Mouse (Mus musculus) stomach, embryonic 14.5 days (tissue): ENCODE measurements around the gene Rbm7. TPM values are rescaled to one million over a fixed set of nuclear protein-coding genes. Genes with fewer than 3 reads are reported as not detected.
"Not testable (repeated sequence)": the region's sequence is repeated elsewhere in the genome, so short reads cannot be mapped to it uniquely, and the experiment has no call there.

ENCODE experiments used
- ATAC-seq: fragments of 200-750 bp; cut with Nextera tagmentation; 2 replicates; pipeline ENCODE4 v1.8.0; 2017; ENCODE audit warnings: low read depth, moderate TSS enrichment; ENCODE audit not compliant: insufficient number of reproducible peaks, insufficient read depth, low FRiP score
- H3K27ac ChIP-seq: fragments of 300-500 bp; sonication (generic); 2 replicates; pipeline ENCODE4 v1.5.1; 2014; ENCODE audit warnings: mild to moderate bottlenecking, low read length, moderate library complexity, mixed read lengths
- H3K27me3 ChIP-seq: fragments of 300-500 bp; sonication (generic); 2 replicates; pipeline ENCODE4 v1.6.1; 2014; ENCODE audit warnings: low read length, control low read depth, mixed read lengths; ENCODE audit not compliant: control insufficient read depth, insufficient read depth
- H3K36me3 ChIP-seq: fragments of 300-500 bp; sonication (generic); 2 replicates; pipeline ENCODE4 v1.6.1; 2014; ENCODE audit warnings: mild to moderate bottlenecking, control low read depth, low read length, moderate library complexity, mixed read lengths; ENCODE audit not compliant: control insufficient read depth, insufficient read depth
- H3K4me1 ChIP-seq: fragments of 300-500 bp; sonication (generic); 2 replicates; pipeline ENCODE4 v1.6.1; 2014; ENCODE audit warnings: low read length, control low read depth, mixed read lengths; ENCODE audit not compliant: control insufficient read depth, insufficient read depth
- H3K4me2 ChIP-seq: fragments of 300-500 bp; sonication (generic); replicated peaks from 2 replicates; pipeline ENCODE4 v1.6.1; 2014; ENCODE audit warnings: low read depth, low read length, control low read depth
- H3K4me3 ChIP-seq: fragments of 300-500 bp; sonication (generic); 2 replicates; pipeline ENCODE4 v1.5.1; 2014; ENCODE audit warnings: low read depth, low read length, control low read depth
- H3K9ac ChIP-seq: fragments of 300-500 bp; sonication (generic); replicated peaks from 2 replicates; pipeline ENCODE4 v1.6.1; 2014; ENCODE audit warnings: low read depth, mild to moderate bottlenecking, control low read depth, low read length, moderate library complexity, mixed read lengths
- H3K9me3 ChIP-seq: fragments of 300-500 bp; sonication (generic); 2 replicates; pipeline ENCODE4 v1.6.1; 2016; ENCODE audit warnings: low read depth, low read length, control low read depth; ENCODE audit not compliant: control insufficient read depth
- WGBS: fragments of 180-500 bp; shearing (Covaris S2); extraction: QIAGEN DNeasy Blood & Tissue Kit; methylation state at CpG from one replicate; pipeline ENCODE4 v1.1.7; 2014; 5-methylcytosine and 5-hydroxymethylcytosine counted together
- polyA plus RNA-seq: library from polyadenylated mRNA; unstranded; fragments of >200 nt; fragmentation: Nextera tagmentation; extraction: Ambion mirVana; gene quantifications from 2 replicates; pipeline ENCODE4 v1.2.1, GENCODE M21; 2014

Rbm7 gene
- polyA plus RNA-seq, 1 experiment from 2014 or later = 116 TPM

DNA sequence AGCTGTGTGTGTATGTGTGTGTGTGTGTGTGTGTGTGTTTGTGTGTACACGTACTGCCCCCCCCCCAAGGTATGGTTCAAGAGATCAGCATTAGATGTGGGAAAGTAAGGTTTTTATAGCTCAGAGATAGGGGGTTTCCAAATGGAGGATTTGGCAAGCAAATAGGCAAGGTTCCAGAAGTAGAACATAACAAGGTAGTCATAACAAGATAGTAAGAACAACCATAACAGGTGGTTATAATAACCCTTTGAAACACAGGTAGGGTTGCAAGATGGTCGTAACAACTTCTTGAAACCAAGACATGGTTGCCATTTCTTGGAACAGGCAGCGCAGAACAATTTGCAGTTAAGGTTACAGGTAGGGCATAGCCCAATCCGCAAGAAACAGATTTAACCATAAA, 31.4 kb upstream of the Rbm7 start:
- no peak overlapping the region for H3K9ac ChIP-seq
- H3K27me3 ChIP-seq = no peaks in the 10 kb centered on the region
- H3K27ac ChIP-seq = no peak overlapping the region
- H3K4me1 ChIP-seq = no peaks in the 10 kb centered on the region
- no peak overlapping the region for H3K4me3 ChIP-seq
- WGBS = 90% methylated on average over 4 of the region's 4 CpGs
- H3K36me3 ChIP-seq = no peaks in the 10 kb centered on the region
- H3K9me3 ChIP-seq = no peaks in the 10 kb centered on the region
- no peak for ATAC-seq
- H3K4me2 ChIP-seq = no peak overlapping the region

DNA sequence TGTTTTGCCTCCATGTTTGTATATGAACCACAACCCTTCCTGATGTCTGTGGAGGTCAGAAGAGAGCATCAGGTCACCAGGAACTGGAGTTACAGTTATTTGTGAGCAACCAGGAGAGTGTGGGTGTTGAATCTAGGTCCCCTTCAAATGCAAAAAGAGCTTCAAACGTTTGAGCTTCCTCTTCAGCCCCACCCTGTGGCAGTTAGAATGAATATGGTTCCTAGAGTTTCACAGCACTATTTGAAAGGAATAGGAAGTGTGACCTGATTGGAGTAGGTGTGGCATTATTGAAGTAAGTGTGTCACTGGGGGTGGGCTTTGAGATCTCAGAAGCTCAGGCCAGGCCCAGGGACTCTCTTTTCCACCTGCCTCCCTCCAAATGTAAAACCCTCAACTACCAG, 30.5 kb upstream of the Rbm7 start:
- no peak overlapping the region for H3K27ac ChIP-seq
- H3K9me3 ChIP-seq = no peaks in the 10 kb centered on the region
- H3K9ac ChIP-seq = no peak overlapping the region
- no peaks in the 10 kb centered on the region for H3K4me1 ChIP-seq
- H3K4me2 ChIP-seq = no peak overlapping the region
- WGBS = 5% methylated on average over 1 of the region's 1 CpGs
- no peaks in the 10 kb centered on the region for H3K27me3 ChIP-seq
- no peak for ATAC-seq
- H3K4me3 ChIP-seq = no peak overlapping the region
- H3K36me3 ChIP-seq = no peaks in the 10 kb centered on the region

DNA sequence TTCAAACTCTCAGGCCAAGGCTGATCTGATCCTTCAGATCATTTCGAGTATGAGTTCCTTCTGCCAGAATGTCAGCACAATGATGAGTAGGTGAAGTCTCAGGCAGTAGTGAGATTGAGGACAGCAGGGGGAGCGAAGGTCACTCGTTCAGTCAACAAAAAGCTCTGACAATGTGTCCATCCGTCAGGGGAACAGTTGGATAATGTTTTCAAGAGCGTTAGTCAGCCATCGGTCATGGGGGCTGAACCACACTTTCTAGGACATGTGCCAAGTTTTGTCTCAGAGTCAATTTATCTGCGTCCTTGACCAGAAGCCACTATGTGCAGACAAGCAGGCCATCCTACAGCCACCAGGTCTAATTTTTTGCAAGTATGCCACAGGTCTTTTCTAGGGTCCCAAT, 25.3 kb upstream of the Rbm7 start:
- not testable (repeated sequence) for H3K4me2 ChIP-seq, H3K27me3 ChIP-seq, H3K9ac ChIP-seq, ATAC-seq, H3K36me3 ChIP-seq, H3K9me3 ChIP-seq, H3K4me1 ChIP-seq, H3K27ac ChIP-seq, H3K4me3 ChIP-seq
- WGBS = no CpG with 5 or more reads among the region's 7 CpGs

DNA sequence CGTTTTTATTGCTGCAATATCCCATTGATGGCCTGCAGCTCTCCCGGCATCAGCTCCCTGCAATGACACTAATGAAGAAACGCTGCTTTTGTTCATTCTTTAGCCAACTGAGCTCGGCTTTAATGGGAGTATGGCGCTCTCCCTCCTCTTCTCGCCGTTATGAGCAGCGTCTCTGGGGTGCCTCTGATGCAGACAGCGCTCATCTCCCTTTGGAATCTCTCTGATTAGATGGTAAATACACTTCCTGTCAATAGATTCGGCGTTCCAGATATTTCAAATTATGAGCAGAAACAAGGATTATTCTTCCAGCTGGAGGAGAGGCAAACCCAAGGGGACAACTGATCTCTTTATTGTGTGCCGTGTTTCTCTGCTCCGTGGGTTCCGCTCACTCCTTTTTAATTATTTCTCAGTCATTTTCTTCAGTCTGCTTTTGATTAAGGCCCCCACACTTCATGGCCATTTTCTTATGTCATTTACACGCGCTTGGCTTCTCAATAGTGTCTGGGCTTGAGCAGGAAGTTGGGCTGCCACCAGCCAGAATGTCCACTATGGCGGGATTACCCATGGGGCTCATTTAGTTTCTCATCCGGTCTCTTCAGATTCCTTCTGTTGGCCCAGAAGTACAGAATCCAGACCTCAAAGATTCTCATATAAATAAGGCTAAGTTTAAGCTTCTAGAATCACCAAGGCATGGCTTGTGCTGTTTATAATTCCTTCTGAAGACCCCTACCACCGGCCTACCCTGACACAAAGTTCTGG, 22.5 kb upstream of the Rbm7 start:
- Histone ChIP-seq H3K9ac (no peak overlapping the region), H3K27me3 (no peaks in the 10 kb centered on the region), H3K27ac (no peak overlapping the region), H3K4me1 (no peaks in the 10 kb centered on the region), H3K4me2 (no peak overlapping the region), H3K36me3 (no peaks in the 10 kb centered on the region), H3K4me3 (no peak overlapping the region), H3K9me3 (no peaks in the 10 kb centered on the region)
- ATAC-seq = no peak
- whole genome bisulfite sequencing = 78% methylated on average over 19 of the region's 19 CpGs

DNA sequence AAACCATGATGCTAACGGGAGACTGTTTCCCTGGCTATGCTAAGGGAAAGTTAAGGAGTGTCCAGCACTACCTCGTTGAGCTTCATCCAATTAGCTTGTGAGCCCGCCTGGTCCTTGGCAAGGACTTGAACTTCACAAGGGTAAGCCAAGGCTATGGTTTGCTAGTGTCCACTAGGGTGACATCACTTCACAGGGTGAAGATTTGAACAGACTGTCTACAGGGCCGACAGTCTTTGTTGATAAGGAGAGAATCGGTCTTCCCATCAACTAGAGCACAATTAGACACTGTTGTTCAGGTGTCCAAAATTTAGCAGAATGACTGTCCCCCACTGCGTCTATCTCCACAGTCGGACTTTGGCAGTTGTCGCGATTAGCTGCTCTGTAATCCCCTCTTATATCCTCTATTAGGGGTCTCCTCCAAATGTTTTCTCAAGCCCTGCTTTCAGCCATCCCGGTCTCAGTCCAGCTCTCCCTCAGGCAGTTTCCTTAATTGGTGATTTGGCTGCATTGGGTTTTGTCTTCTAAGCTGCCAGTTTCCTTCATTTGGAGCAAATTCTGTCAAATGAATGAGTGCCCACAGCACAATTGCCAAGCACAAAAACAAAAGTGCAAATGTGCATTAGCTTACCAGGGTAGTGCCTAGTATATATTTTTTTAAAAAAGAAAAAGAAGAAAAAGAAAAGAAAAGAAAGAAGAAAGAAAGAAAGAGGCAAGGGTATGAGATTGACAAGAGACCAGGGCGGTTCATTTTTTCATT, 21.7 kb upstream of the Rbm7 start:
- Histone ChIP-seq H3K36me3 (no peaks in the 10 kb centered on the region), H3K9ac (no peak overlapping the region), H3K27me3 (no peaks in the 10 kb centered on the region), H3K27ac (no peak overlapping the region), H3K4me1 (no peaks in the 10 kb centered on the region), H3K4me2 (no peak overlapping the region), H3K9me3 (no peaks in the 10 kb centered on the region), H3K4me3 (no peak overlapping the region)
- ATAC-seq = no peak
- WGBS = 83% methylated on average over 11 of the region's 11 CpGs

DNA sequence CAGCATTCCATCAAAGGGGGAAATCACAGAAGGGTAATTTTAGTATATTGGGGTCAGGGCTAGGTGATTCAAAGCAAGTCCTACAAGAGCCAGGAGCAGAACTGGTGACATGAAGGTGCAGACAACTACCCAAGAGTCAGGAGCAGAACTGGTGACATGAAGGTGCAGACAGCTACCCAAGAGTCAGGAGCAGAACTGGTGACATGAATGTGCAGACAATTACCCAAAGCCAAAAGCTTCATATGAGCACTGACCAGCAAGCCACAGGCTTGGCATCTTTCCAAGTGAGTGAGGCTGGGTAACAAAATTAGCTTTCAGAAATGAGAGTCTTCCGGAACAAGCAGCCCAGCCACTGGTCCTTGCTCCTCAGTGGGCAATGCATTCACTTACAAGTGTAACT, 20.2 kb upstream of the Rbm7 start:
- H3K36me3 ChIP-seq = no peaks in the 10 kb centered on the region
- ATAC-seq = no peak
- H3K9me3 ChIP-seq = no peaks in the 10 kb centered on the region
- 67% methylated on average over 1 of the region's 1 CpGs for WGBS
- H3K4me1 ChIP-seq = no peaks in the 10 kb centered on the region
- no peak overlapping the region for H3K27ac ChIP-seq
- no peak overlapping the region for H3K4me3 ChIP-seq
- no peak overlapping the region for H3K9ac ChIP-seq
- no peaks in the 10 kb centered on the region for H3K27me3 ChIP-seq
- H3K4me2 ChIP-seq = no peak overlapping the region

DNA sequence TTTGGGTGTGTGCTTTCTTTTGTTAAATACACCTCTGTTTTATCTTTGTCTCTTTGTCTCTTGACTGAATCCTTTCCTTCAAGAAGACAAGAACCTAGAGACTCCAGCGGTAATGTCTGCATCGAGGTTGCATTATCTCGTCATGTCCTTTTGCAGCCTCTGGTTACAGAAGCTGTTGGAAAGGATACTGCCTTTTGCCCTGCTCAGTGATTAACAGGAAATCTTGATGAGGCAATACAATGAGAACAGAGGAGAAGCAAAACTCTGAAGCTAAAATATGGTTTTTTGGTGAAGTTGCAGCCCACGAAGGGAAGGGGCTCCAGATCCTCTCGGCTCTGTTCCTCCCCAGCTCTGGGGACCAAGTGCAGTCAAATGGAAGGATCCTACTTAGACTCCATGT, 15.0 kb upstream of the Rbm7 start:
- ATAC-seq = no peak
- no peaks in the 10 kb centered on the region for H3K36me3 ChIP-seq
- no peaks in the 10 kb centered on the region for H3K9me3 ChIP-seq
- WGBS = 85% methylated on average over 5 of the region's 5 CpGs
- no peak overlapping the region for H3K9ac ChIP-seq
- H3K27ac ChIP-seq = no peak overlapping the region
- no peak overlapping the region for H3K4me2 ChIP-seq
- H3K4me3 ChIP-seq = no peak overlapping the region
- no peaks in the 10 kb centered on the region for H3K27me3 ChIP-seq
- H3K4me1 ChIP-seq = no peaks in the 10 kb centered on the region

DNA sequence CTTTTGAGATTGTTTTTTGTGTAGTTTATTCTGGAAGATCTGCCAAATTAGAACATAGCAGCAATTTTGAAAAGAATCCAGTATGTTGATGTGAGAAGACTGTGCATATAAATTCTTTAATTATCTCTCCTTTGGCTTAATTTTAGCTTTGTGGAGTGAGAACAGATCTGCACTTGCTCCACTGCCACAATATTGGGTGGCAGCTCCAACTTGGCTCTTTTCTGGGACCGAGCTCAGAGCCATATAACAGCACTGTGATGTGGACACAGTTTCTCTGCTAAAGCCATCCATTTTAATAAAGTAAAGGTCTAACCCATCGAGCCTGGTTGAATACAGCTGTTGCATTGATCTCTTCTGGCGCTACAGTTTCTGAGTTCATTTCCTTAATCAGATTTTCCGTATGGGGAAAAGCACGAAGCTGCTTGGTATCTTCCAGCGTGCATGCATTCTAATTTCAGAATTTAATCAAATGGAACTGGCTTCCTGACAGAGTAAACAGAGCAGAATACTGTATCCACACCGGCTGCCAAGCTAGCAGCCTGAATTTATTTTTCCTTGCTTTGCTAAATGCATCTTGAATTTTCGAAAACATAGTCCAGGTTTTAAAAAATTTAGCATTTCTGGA, 9.8 kb upstream of the Rbm7 start:
- Histone ChIP-seq H3K9me3 (no peaks in the 10 kb centered on the region), H3K27ac (no peak overlapping the region), H3K36me3 (no peaks in the 10 kb centered on the region), H3K9ac (no peak overlapping the region), H3K4me1 (no peaks in the 10 kb centered on the region), H3K27me3 (no peaks in the 10 kb centered on the region), H3K4me2 (no peak overlapping the region), H3K4me3 (no peak overlapping the region)
- ATAC-seq = no peak
- 66% methylated on average over 8 of the region's 8 CpGs for WGBS
